Mouse (Mus musculus) frontal cortex, postnatal 14 days (tissue): ENCODE results near the gene Ttc30a1.

Experiments
- DNase-seq, 2 experiments: peaks; one replicate each; pipeline ENCODE4 v3.0.0; 2022; ENCODE audit warnings: low spot score in 2 of 2

Ttc30a1 gene

GRCm38 (mm10) chr2:75933541-75933940, 48.2 kb downstream of the Ttc30a1 start:
- no peak for DNase-seq

DNA sequence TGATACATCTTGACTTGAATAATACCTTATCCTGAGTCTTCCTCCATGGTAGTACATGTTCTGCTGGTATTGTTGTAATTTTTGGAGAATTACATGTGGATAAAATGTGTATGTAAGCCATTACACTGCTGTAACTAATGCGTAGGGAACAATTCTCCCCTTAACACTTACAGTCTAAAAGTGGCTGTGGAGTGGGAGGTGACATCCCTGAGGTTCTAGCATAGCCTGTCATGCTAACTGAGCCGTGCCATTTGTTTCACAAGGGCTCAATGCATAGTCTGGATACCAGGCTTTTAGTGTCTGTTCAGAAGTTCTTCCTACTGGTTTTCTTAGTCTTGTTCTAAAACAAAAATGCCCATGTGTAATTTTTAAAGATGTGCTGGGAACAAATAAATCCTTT, 50.8 kb downstream of the Ttc30a1 start:
- DNase-seq, result no peak

GRCm38 (mm10) chr2:75929786-75930444, 51.9 kb downstream of the Ttc30a1 start:
- no peak for DNase-seq

DNA sequence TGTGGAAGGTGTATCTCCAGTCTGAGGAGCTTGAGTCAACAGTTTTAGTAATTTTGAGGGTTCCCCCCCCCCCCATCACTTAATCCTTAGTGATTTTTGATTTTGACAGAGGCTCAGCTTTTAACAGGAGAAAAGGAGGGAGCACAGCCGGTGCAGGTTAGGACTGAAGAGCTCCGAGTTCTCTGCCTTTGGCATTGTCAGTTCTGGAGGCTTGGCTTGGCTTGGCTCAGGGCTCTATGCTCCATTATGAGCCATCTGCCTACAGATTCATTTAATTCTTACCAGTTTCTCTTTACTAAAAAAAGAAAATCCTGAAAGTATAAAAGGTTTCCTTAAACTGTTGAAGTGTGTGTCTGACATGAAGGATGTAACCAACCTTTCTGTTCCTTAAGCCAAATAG, 52.6 kb downstream of the Ttc30a1 start:
- DNase-seq, result no peak
